Mouse (Mus musculus) heart, adult 2 months (tissue): ENCODE measurements around the gene Nisch. TPM values are rescaled to one million over a fixed set of nuclear protein-coding genes. Genes with fewer than 3 reads are reported as not detected.

Source experiments
- DNase-seq, 2 experiments: peaks; one replicate each; pipeline ENCODE4 v3.0.0; 2021
- H3K27ac ChIP-seq: fragments of 200-600 bp; 2 replicates; pipeline ENCODE4 v1.8.1; 2022
- H3K27me3 ChIP-seq: fragments of 200-500 bp; 2 replicates; pipeline ENCODE4 v1.6.1; 2012; ENCODE audit warnings: mild to moderate bottlenecking, low read length, inconsistent platforms, mixed read lengths; ENCODE audit not compliant: control insufficient read depth, insufficient read depth
- H3K36me3 ChIP-seq: fragments of 200-500 bp; 2 replicates; pipeline ENCODE4 v1.6.1; 2012; ENCODE audit warnings: low read length, inconsistent platforms; ENCODE audit not compliant: control insufficient read depth, insufficient read depth
- H3K4me1 ChIP-seq: fragments of 200-500 bp; 2 replicates; pipeline ENCODE4 v1.6.1; 2011; ENCODE audit warnings: low read length; ENCODE audit not compliant: control insufficient read depth, insufficient read depth
- H3K4me3 ChIP-seq: fragments of 200-600 bp; 2 replicates; pipeline ENCODE4 v1.8.1; 2022
- H3K79me2 ChIP-seq: fragments of 200-500 bp; replicated peaks from 2 replicates; pipeline ENCODE4 v1.6.1; 2012; ENCODE audit warnings: mild to moderate bottlenecking, inconsistent platforms, low read length, moderate library complexity, mixed read lengths; ENCODE audit not compliant: control insufficient read depth, insufficient read depth
- H3K9ac ChIP-seq: fragments of 200-500 bp; 2 replicates; pipeline ENCODE4 v1.6.1; 2012; ENCODE audit warnings: low read depth, mild to moderate bottlenecking, control low read depth, inconsistent platforms, low read length, mixed read lengths
- CTCF ChIP-seq: fragments of 200-600 bp; IDR thresholded peaks from 2 replicates; pipeline ENCODE4 v1.8.1; 2022; ENCODE audit warnings: antibody characterized with exemption, mild to moderate bottlenecking, moderate library complexity
- EP300 ChIP-seq: fragments of 200-500 bp; IDR thresholded peaks from 2 replicates; pipeline ENCODE4 v1.6.1; 2011; ENCODE audit warnings: low read depth, low read length, control low read depth; ENCODE audit not compliant: insufficient read depth
- POLR2A ChIP-seq: fragments of 200-500 bp; IDR thresholded peaks from 2 replicates; pipeline ENCODE4 v1.6.1; 2011; ENCODE audit warnings: mild to moderate bottlenecking, low read depth, low read length, control low read depth; ENCODE audit not compliant: insufficient read depth
- WGBS: fragments of 180-500 bp; shearing (Covaris S2); methylation state at CpG from one replicate; pipeline ENCODE4 v1.1.7; 2018; 5-methylcytosine and 5-hydroxymethylcytosine counted together
- intact Hi-C: fragments of 180-260 bp; cut with DNase I; formaldehyde crosslinking; loops from one replicate; pipeline ENCODE4 v1.15.1; 2025
- polyA plus RNA-seq: library from polyadenylated mRNA; depleted of rRNA; stranded (reverse); fragments of >200 nt; gene quantifications from 2 replicates; pipeline ENCODE4 v1.2.3, GENCODE M21; 2012
- total RNA-seq, 2 experiments: library from RNA; stranded (reverse); gene quantifications; 2 replicates each; pipeline ENCODE4 v1.2.3; 2021

Gene Nisch
- total and polyA plus RNA-seq, 3 experiments = 123 to 187 (median 129) TPM

- DNase-seq = no peak
- no peak overlapping the region for H3K4me3 ChIP-seq
- peaks cover 6% of the 10 kb centered on the region for H3K4me1 ChIP-seq
- no peak for TF ChIP-seq EP300
- no peak for TF ChIP-seq CTCF
- no peak for TF ChIP-seq POLR2A
- H3K36me3 ChIP-seq = peaks cover 3% of the 10 kb centered on the region; the same call in 1 of the 2 replicates
- H3K27ac ChIP-seq = no peak overlapping the region
- intact Hi-C loops = no loop called here
- H3K79me2 ChIP-seq = no peaks in the 10 kb centered on the region
- 69% methylated on average over 13 of the region's 13 CpGs for WGBS
- no peak overlapping the region for H3K9ac ChIP-seq
- no peaks in the 10 kb centered on the region for H3K27me3 ChIP-seq
These were observed 45.8 kb downstream of the Nisch start for GRCm38 (mm10) chr14:31170963-31171362.

- 64% methylated on average over 6 of the region's 6 CpGs for WGBS
- no peak overlapping the region for H3K9ac ChIP-seq
- H3K79me2 ChIP-seq = no peaks in the 10 kb centered on the region
- no peaks in the 10 kb centered on the region for H3K27me3 ChIP-seq
- no peak overlapping the region for H3K4me3 ChIP-seq
- peaks cover 3% of the 10 kb centered on the region; the same call in 1 of the 2 replicates for H3K36me3 ChIP-seq
- TF ChIP-seq POLR2A (no peak), CTCF (no peak), EP300 (no peak)
- intact Hi-C loops = loop anchor here (2.0 kb wide), 1 partner anchor 25 kb away; no protein-coding TSS in a partner anchor
- DNase-seq = peak in 1 of 2 experiments; percentile 24
- H3K4me1 ChIP-seq = peaks cover 11% of the 10 kb centered on the region
- H3K27ac ChIP-seq = no peak overlapping the region; the same call in 1 of the 2 replicates
These were observed 47.2 kb downstream of the Nisch start for GRCm38 (mm10) chr14:31169508-31169907.

DNA sequence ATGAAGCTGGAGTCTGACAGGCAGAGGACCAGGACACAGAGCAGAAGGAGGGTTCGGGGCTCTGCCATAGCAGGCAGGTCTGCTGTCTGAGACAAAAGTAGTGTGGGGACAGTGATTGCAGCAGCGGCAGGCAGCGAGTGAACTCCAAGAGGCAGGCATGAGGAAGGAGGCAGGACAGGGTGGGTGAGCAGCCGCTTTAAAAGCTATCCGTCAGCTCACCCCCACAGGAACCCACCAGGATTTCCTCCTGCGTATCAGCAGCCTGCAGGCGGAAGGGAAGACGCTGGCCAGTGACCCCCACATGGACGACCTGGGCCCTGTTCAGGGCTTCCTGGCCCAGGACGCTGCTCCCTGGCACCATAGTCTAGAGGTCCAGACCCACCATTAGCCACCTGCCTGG is 48.3 kb downstream of the Nisch start, which contains the start of gene Stab1:
TSS of gene Stab1 (minus strand) at position 217 of the 400 bp plus-strand sequence.
- no peak for TF ChIP-seq CTCF
- TF ChIP-seq POLR2A = peak; percentile 86
- peak; percentile 87; the same call in 1 of the 2 replicates for TF ChIP-seq EP300
- 24% methylated on average over 10 of the region's 10 CpGs for WGBS
- Histone ChIP-seq H3K36me3 (peaks cover 3% of the 10 kb centered on the region; the same call in 1 of the 2 replicates), H3K9ac (peak within 1 kb of the TSS; percentile 77), H3K27me3 (no peaks in the 10 kb centered on the region), H3K79me2 (no peaks in the 10 kb centered on the region), H3K27ac (peak within 1 kb of the TSS; percentile 83), H3K4me3 (peak within 1 kb of the TSS; percentile 51), H3K4me1 (peaks cover 11% of the 10 kb centered on the region)
- intact Hi-C loops = loop anchor here (2.0 kb wide), 1 partner anchor 26 kb away; no protein-coding TSS in a partner anchor
- DNase-seq = peak; percentile 76 to 77

DNA sequence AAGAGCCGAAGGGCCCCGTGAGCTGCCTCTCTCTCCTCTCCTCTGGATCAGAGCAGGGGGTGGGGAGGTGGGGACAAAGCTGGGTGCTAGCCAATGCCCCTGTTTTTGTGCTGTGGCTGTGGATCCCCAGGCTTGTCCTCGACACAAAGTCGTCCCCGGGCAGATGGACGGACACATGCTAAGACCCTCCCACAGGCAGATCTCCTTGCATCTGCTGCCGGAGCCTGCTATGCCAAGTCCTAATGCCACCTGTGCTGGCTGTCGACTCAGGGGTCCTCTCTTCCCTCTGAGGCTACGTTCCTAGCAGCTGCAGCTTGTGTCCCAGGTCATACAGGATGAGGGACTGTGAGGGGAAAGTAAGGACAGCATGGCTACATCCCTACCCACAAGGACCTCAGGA is 49.9 kb downstream of the Nisch start:
- Histone ChIP-seq H3K4me1 (peaks cover 5% of the 10 kb centered on the region), H3K9ac (peak overlapping the region; percentile 77)
- 46% methylated on average over 9 of the region's 9 CpGs for WGBS

GRCm38 (mm10) chr14:31165991-31166630 is 50.6 kb downstream of the Nisch start:
- Histone ChIP-seq H3K27me3 (no peaks in the 10 kb centered on the region), H3K9ac (peak overlapping the region; percentile 61), H3K36me3 (no peaks in the 10 kb centered on the region), H3K79me2 (no peaks in the 10 kb centered on the region), H3K4me1 (peaks cover 5% of the 10 kb centered on the region), H3K27ac (peak overlapping the region; percentile 83; the same call in 1 of the 2 replicates), H3K4me3 (peak overlapping the region; percentile 51)
- WGBS = 50% methylated on average over 10 of the region's 10 CpGs
- intact Hi-C loops = no loop called here
- peak in 1 of 2 experiments; percentile 70 for DNase-seq
- TF ChIP-seq EP300 (no peak), POLR2A (peak; percentile 52)

More for the DNA sequence above, 49.9 kb downstream of the Nisch start:
- no peaks in the 10 kb centered on the region for H3K36me3 ChIP-seq
- peak overlapping the region; percentile 83 for H3K27ac ChIP-seq
- H3K27me3 ChIP-seq = no peaks in the 10 kb centered on the region
- H3K79me2 ChIP-seq = no peaks in the 10 kb centered on the region
- intact Hi-C loops = no loop called here
- TF ChIP-seq EP300 (no peak), CTCF (no peak), POLR2A (no peak)
- peak overlapping the region; percentile 51 for H3K4me3 ChIP-seq
- no peak for DNase-seq

- Histone ChIP-seq H3K27me3 (no peaks in the 10 kb centered on the region), H3K9ac (no peak overlapping the region; the same call in 1 of the 2 replicates), H3K4me1 (peaks cover 5% of the 10 kb centered on the region), H3K27ac (peak overlapping the region; percentile 42; the same call in 1 of the 2 replicates), H3K4me3 (no peak overlapping the region), H3K79me2 (no peaks in the 10 kb centered on the region), H3K36me3 (no peaks in the 10 kb centered on the region)
- DNase-seq = no peak
- TF ChIP-seq POLR2A (no peak), CTCF (no peak), EP300 (no peak)
- intact Hi-C loops = no loop called here
- 50% methylated on average over 7 of the region's 7 CpGs for WGBS
These were observed 51.3 kb downstream of the Nisch start for GRCm38 (mm10) chr14:31165458-31165857.
